Mouse (Mus musculus): ENCODE measurements around the gene Ice1. TPM values are rescaled to one million over a fixed set of nuclear protein-coding genes. Genes with fewer than 3 reads are reported as not detected.

The Ice1 gene
- total and polyA plus RNA-seq, 3 experiments: 33.5 to 40.1 (median 37.6) TPM

GRCm38 (mm10) chr13:70654091-70654770 is 16.8 kb upstream of the Ice1 start:
- no peak for TF ChIP-seq MAX (IDR thresholded peaks at IDR 0.05; ENCODE audit: low read length)
- Histone ChIP-seq H3K9me3 (replicated peaks; ENCODE audit: insufficient read depth, low read length) (no peaks in the 10 kb centered on the region), H3K4me3 (ENCODE audit: control insufficient read depth in 1 of 2, insufficient read depth in 1 of 2, low read depth in 2 of 2, low read length in 2 of 2) (no peak overlapping the region), H3K4me1 (ENCODE audit: control insufficient read depth in 1 of 2, insufficient read depth in 2 of 2, low read length in 2 of 2) (no peaks in the 10 kb centered on the region), H3K9ac (ENCODE audit: control insufficient read depth, low read depth, low read length, poor library complexity, severe bottlenecking) (no peak overlapping the region), H3K36me3 (ENCODE audit: control insufficient read depth in 1 of 2, insufficient read depth in 2 of 2, low read length in 2 of 2) (no peaks in the 10 kb centered on the region), H3K79me2 (ENCODE audit: control insufficient read depth, insufficient read depth, low read length, poor library complexity) (no peaks in the 10 kb centered on the region), H3K27ac (ENCODE audit: control insufficient read depth, low read depth, low read length) (no peak overlapping the region), H3K27me3 (ENCODE audit: control insufficient read depth in 1 of 2, insufficient read depth in 2 of 2, low read length in 2 of 2) (no peaks in the 10 kb centered on the region)
- DNase-seq (ENCODE audit: low read depth, low spot score): no peak

DNA sequence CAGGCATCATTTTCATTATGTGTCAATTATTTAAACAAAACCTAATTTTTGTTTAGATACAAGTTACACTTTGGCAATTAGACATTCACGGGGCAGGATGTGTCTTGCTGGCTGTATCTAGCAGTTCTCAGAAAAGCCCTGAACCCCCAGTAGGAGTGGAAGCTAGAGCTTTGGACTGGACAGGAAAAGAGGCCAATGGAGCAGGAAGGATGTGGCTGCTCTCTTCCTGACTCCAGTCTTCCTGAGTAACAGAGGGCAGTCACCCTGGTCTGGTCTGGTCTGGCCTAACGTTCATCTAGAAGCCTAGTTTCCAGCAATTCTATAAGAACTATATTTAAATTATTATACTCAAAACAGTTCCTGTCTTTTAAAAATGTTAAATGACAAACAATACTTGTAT is 16.0 kb upstream of the Ice1 start:
- no peaks in the 10 kb centered on the region for H3K36me3 ChIP-seq (ENCODE audit: control insufficient read depth in 1 of 2, insufficient read depth in 2 of 2, low read length in 2 of 2)
- H3K27me3 ChIP-seq (ENCODE audit: control insufficient read depth in 1 of 2, insufficient read depth in 2 of 2, low read length in 2 of 2): no peaks in the 10 kb centered on the region
- TF ChIP-seq ELF1 (IDR thresholded peaks at IDR 0.05; ENCODE audit: low read depth, low read length): no peak
- no peak for TF ChIP-seq TBP (IDR thresholded peaks at IDR 0.05; ENCODE audit: low read depth, low read length)
- no peak for TF ChIP-seq MYC (IDR thresholded peaks at IDR 0.05; ENCODE audit: low read depth, low read length)
- no peak for TF ChIP-seq CTCF (IDR thresholded peaks at IDR 0.05 in 2 of 3, conservative IDR thresholded peaks at IDR 0.05 in 1 of 3; ENCODE audit: control insufficient read depth in 1 of 3, insufficient read depth in 1 of 3, low read depth in 2 of 3, low read length in 3 of 3, poor library complexity in 1 of 3, severe bottlenecking in 1 of 3)
- no peak for TF ChIP-seq HCFC1 (IDR thresholded peaks at IDR 0.05; ENCODE audit: low read depth, low read length)
- no peak for TF ChIP-seq MYB (IDR thresholded peaks at IDR 0.05; ENCODE audit: low read depth, low read length)
- no peak for TF ChIP-seq TAL1 (IDR thresholded peaks at IDR 0.05; ENCODE audit: low read length)
- TF ChIP-seq RAD21 (IDR thresholded peaks at IDR 0.05; ENCODE audit: low read depth, low read length): no peak
- TF ChIP-seq TCF12 (IDR thresholded peaks at IDR 0.05; ENCODE audit: low read depth, low read length): no peak
- TF ChIP-seq BHLHE40 (IDR thresholded peaks at IDR 0.05; ENCODE audit: borderline replicate concordance, low read depth, low read length): no peak
- no peaks in the 10 kb centered on the region for H3K4me1 ChIP-seq (ENCODE audit: control insufficient read depth in 1 of 2, insufficient read depth in 2 of 2, low read length in 2 of 2)
- H3K27ac ChIP-seq (ENCODE audit: control insufficient read depth, low read depth, low read length): no peak overlapping the region
- no peak overlapping the region for H3K9ac ChIP-seq (ENCODE audit: control insufficient read depth, low read depth, low read length, poor library complexity, severe bottlenecking)
- no peak overlapping the region for H3K4me3 ChIP-seq (ENCODE audit: control insufficient read depth in 1 of 2, insufficient read depth in 1 of 2, low read depth in 2 of 2, low read length in 2 of 2)
- no peaks in the 10 kb centered on the region for H3K79me2 ChIP-seq (ENCODE audit: control insufficient read depth, insufficient read depth, low read length, poor library complexity)
- H3K9me3 ChIP-seq (replicated peaks; ENCODE audit: insufficient read depth, low read length): no peaks in the 10 kb centered on the region
- no peak for DNase-seq (ENCODE audit: low read depth, low spot score)

- Histone ChIP-seq H3K4me3 (ENCODE audit: control insufficient read depth in 1 of 2, insufficient read depth in 1 of 2, low read depth in 2 of 2, low read length in 2 of 2) (no peak overlapping the region), H3K9ac (ENCODE audit: control insufficient read depth, low read depth, low read length, poor library complexity, severe bottlenecking) (no peak overlapping the region), H3K36me3 (ENCODE audit: control insufficient read depth in 1 of 2, insufficient read depth in 2 of 2, low read length in 2 of 2) (no peaks in the 10 kb centered on the region), H3K9me3 (replicated peaks; ENCODE audit: insufficient read depth, low read length) (no peaks in the 10 kb centered on the region), H3K79me2 (ENCODE audit: control insufficient read depth, insufficient read depth, low read length, poor library complexity) (no peaks in the 10 kb centered on the region), H3K4me1 (ENCODE audit: control insufficient read depth in 1 of 2, insufficient read depth in 2 of 2, low read length in 2 of 2) (no peaks in the 10 kb centered on the region), H3K27ac (ENCODE audit: control insufficient read depth, low read depth, low read length) (no peak overlapping the region), H3K27me3 (ENCODE audit: control insufficient read depth in 1 of 2, insufficient read depth in 2 of 2, low read length in 2 of 2) (no peaks in the 10 kb centered on the region)
- DNase-seq (ENCODE audit: low read depth, low spot score): no peak
- no peak for TF ChIP-seq POLR2A (IDR thresholded peaks at IDR 0.05; ENCODE audit: control insufficient read depth in 1 of 2, insufficient read depth in 1 of 2, low read depth in 1 of 2, low read length in 2 of 2, poor library complexity in 1 of 2)
- no peak for TF ChIP-seq POLR2AphosphoS2 (IDR thresholded peaks at IDR 0.05; ENCODE audit: low read length)
- TF ChIP-seq TCF12 (IDR thresholded peaks at IDR 0.05; ENCODE audit: low read depth, low read length): no peak
- no peak for TF ChIP-seq MYC (IDR thresholded peaks at IDR 0.05; ENCODE audit: low read depth, low read length)
- no peak for TF ChIP-seq ZC3H11A (IDR thresholded peaks at IDR 0.05; ENCODE audit: low read depth, low read length)
- no peak for TF ChIP-seq ETS1 (IDR thresholded peaks at IDR 0.05; ENCODE audit: low read depth, low read length)
- TF ChIP-seq SMC3 (IDR thresholded peaks at IDR 0.05; ENCODE audit: low read depth, low read length): no peak
- TF ChIP-seq RAD21 (IDR thresholded peaks at IDR 0.05; ENCODE audit: low read depth, low read length): no peak
- TF ChIP-seq RCOR1 (IDR thresholded peaks at IDR 0.05; ENCODE audit: low read depth, low read length): no peak
- no peak for TF ChIP-seq TAL1 (IDR thresholded peaks at IDR 0.05; ENCODE audit: low read length)
- TF ChIP-seq USF2 (IDR thresholded peaks at IDR 0.05; ENCODE audit: borderline replicate concordance in 1 of 2, insufficient read depth in 1 of 2, low read depth in 1 of 2, low read length in 2 of 2): no peak
- no peak for TF ChIP-seq ELF1 (IDR thresholded peaks at IDR 0.05; ENCODE audit: low read depth, low read length)
- no peak for TF ChIP-seq GATA1 (IDR thresholded peaks at IDR 0.05; ENCODE audit: low read depth, low read length)
- no peak for TF ChIP-seq UBTF (IDR thresholded peaks at IDR 0.05; ENCODE audit: borderline replicate concordance, insufficient read depth, low read depth, low read length)
- no peak for TF ChIP-seq JUND (IDR thresholded peaks at IDR 0.05; ENCODE audit: low read depth, low read length)
- no peak for TF ChIP-seq GABPA (IDR thresholded peaks at IDR 0.05; ENCODE audit: low read depth, low read length)
Measured at GRCm38 (mm10) chr13:70650011-70650436, 12.6 kb upstream of the Ice1 start.

Measured in MEL (cell line).